Mouse (Mus musculus) lung, adult 2 months (tissue): ENCODE data around the gene Bend3.

Source experiments
- CTCF ChIP-seq: fragments of 200-500 bp; IDR thresholded peaks from 2 replicates; pipeline ENCODE4 v1.5.1; 2011; ENCODE audit warnings: mild to moderate bottlenecking, low read length, control low read depth; ENCODE audit not compliant: insufficient read depth
- POLR2A ChIP-seq: fragments of 200-500 bp; IDR thresholded peaks from 2 replicates; pipeline ENCODE4 v1.6.1; 2011; ENCODE audit warnings: low read depth, mild to moderate bottlenecking, control low read depth, low read length, borderline replicate concordance; ENCODE audit errors: extremely low read depth

- TF ChIP-seq POLR2A = no peak
- no peak for TF ChIP-seq CTCF
Measured at GRCm38 (mm10) chr10:43482021-43482420, 3.4 kb downstream of the Bend3 start.
